Mouse (Mus musculus) layer of hippocampus, adult 8-10 months (tissue): ENCODE results near the gene Gm10670. TPM values are rescaled to one million over a fixed set of nuclear protein-coding genes. Genes with fewer than 3 reads are reported as not detected.
"Not testable (repeated sequence)": the region's sequence is repeated elsewhere in the genome, so short reads cannot be mapped to it uniquely, and the experiment has no call there.

Experiments used
- DNase-seq, 2 experiments: peaks; one replicate each; pipeline ENCODE4 v3.0.0; 2022; ENCODE audit warnings: low spot score in 2 of 2
- total RNA-seq, 4 experiments: library from RNA; stranded (reverse); gene quantifications; 2 replicates each; pipeline ENCODE4 v1.2.4; 2022

Gene Gm10670
- total RNA-seq = not detected

GRCm38 (mm10) chr7:20474825-20475224 is at the start of gene Gm10670:
Gm10670 (minus strand) TSS chr7:20474925.
- DNase-seq = not testable (repeated sequence)

DNA sequence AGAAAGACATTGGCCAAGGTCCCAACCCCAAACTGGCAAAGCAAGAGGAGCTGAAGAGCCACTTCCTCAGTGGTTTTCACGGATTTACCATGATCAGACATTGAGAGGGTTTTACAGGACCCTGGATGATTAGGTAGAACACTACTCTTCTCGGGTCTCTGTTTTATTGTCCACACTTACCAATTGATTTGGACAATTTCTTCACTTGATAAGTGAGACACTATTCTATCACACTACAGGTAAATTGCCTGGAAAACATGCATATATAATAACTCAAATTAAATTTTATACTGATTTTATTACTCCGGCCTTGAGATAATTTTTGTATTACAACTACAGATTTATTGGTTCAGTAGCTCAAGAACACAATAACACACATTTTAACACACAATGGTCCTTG is 35.7 kb upstream of the Gm10670 start, which contains the start of gene Vmn1r103:
TSS of gene Vmn1r103 (minus strand) at position 101 of the 400 bp plus-strand sequence.
- not testable (repeated sequence) for DNase-seq

DNA sequence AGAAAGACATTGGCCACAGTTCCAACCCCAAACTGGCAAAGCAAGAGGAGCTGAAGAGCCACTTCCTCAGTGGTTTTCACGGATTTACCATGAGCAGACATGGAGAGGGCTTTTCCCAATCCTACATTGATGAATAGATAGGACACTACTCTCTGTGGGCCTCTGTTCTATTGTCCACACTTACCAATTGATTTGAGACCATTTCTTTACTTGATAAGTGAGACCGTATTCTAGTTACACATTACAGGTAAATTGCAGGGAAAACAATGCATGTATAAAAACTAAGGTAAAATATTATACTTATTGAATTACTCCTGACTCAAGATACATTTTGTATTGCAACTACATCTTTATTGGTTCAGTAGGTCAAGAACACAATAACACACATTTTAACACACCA is 32.2 kb downstream of the Gm10670 start, which contains the start of gene Vmn1r101:
TSS of gene Vmn1r101 (minus strand) at position 101 of the 400 bp plus-strand sequence.
- not testable (repeated sequence) for DNase-seq

Other genes with a start within 250 kb of the Gm10670 start
- gene Gm4498, start 241.1 kb downstream of the Gm10670 start, total RNA-seq = not detected
- gene Gm5890, start 212.1 kb downstream of the Gm10670 start, total RNA-seq = not detected
- not detected for gene Gm4133, start 140.9 kb downstream of the Gm10670 start, total RNA-seq
- gene Gm5728, start 99.5 kb downstream of the Gm10670 start, total RNA-seq = not detected
- not detected for gene Vmn1r100, start 57.0 kb downstream of the Gm10670 start, total RNA-seq
- gene Vmn1r101, start 32.3 kb downstream of the Gm10670 start, total RNA-seq = not detected
- gene Vmn1r103, start 35.6 kb upstream of the Gm10670 start, total RNA-seq = not detected
- not detected for gene Vmn1r104, start 58.9 kb upstream of the Gm10670 start, total RNA-seq
- not detected for gene Gm5726, start 70.8 kb upstream of the Gm10670 start, total RNA-seq
- not detected for gene Gm4141, start 101.3 kb upstream of the Gm10670 start, total RNA-seq
- gene Gm4513, start 124.1 kb upstream of the Gm10670 start, total RNA-seq = not detected
- gene Vmn1r107, start 194.0 kb upstream of the Gm10670 start, total RNA-seq = not detected
- gene Vmn1r111, start 228.3 kb upstream of the Gm10670 start, total RNA-seq = not detected